Mouse (Mus musculus) kidney, adult 11 months (tissue): ENCODE results near the gene Tns3.

Source experiments
- DNase-seq: peaks from one replicate; pipeline ENCODE4 v3.0.0; 2022

Tns3 gene

GRCm38 (mm10) chr11:8513359-8514253 is 150.7 kb downstream of the Tns3 start:
- peak; percentile 46 for DNase-seq

GRCm38 (mm10) chr11:8510294-8510693 is 154.0 kb downstream of the Tns3 start:
- no peak for DNase-seq

GRCm38 (mm10) chr11:8509614-8510013 is 154.7 kb downstream of the Tns3 start:
- no peak for DNase-seq

GRCm38 (mm10) chr11:8503735-8504134 is 160.6 kb downstream of the Tns3 start:
- DNase-seq: peak; percentile 44

GRCm38 (mm10) chr11:8500855-8501254 is 163.5 kb downstream of the Tns3 start:
- DNase-seq: no peak

- DNase-seq: peak; percentile 21
Measured at GRCm38 (mm10) chr11:8497136-8497535, 167.2 kb downstream of the Tns3 start.

- DNase-seq: peak; percentile 21
Measured at GRCm38 (mm10) chr11:8496686-8497085, 167.6 kb downstream of the Tns3 start.

- no peak for DNase-seq
Measured at GRCm38 (mm10) chr11:8495801-8496200, 168.5 kb downstream of the Tns3 start.

GRCm38 (mm10) chr11:8495036-8495435 is 169.3 kb downstream of the Tns3 start:
- no peak for DNase-seq

- no peak for DNase-seq
Measured at GRCm38 (mm10) chr11:8493931-8494490, 170.3 kb downstream of the Tns3 start.

- no peak for DNase-seq
Measured at GRCm38 (mm10) chr11:8492332-8492731, 172.0 kb downstream of the Tns3 start.

GRCm38 (mm10) chr11:8488248-8488647 is 176.1 kb downstream of the Tns3 start:
- DNase-seq: no peak

- DNase-seq: no peak
Measured at GRCm38 (mm10) chr11:8486552-8486951, 177.8 kb downstream of the Tns3 start.

GRCm38 (mm10) chr11:8484538-8484937 is 179.8 kb downstream of the Tns3 start:
- DNase-seq: no peak

GRCm38 (mm10) chr11:8482721-8483120 is 181.6 kb downstream of the Tns3 start:
- DNase-seq: no peak

GRCm38 (mm10) chr11:8481962-8482361 is 182.4 kb downstream of the Tns3 start:
- DNase-seq: no peak

- DNase-seq: no peak
Measured at GRCm38 (mm10) chr11:8481529-8481928, 182.8 kb downstream of the Tns3 start.

GRCm38 (mm10) chr11:8479858-8480257 is 184.5 kb downstream of the Tns3 start:
- DNase-seq: no peak

- no peak for DNase-seq
Measured at GRCm38 (mm10) chr11:8479313-8479712, 185.0 kb downstream of the Tns3 start.

- DNase-seq: no peak
Measured at GRCm38 (mm10) chr11:8473616-8474015, 190.7 kb downstream of the Tns3 start.

GRCm38 (mm10) chr11:8472439-8472838 is 191.9 kb downstream of the Tns3 start:
- DNase-seq: no peak

- no peak for DNase-seq
Measured at GRCm38 (mm10) chr11:8471535-8471934, 192.8 kb downstream of the Tns3 start.

- DNase-seq: peak; percentile 25
Measured at GRCm38 (mm10) chr11:8469537-8469936, 194.8 kb downstream of the Tns3 start.
